Mouse (Mus musculus) embryonic fibroblast, embryonic 13.5 days (primary cell): ENCODE data around the gene Trpc1.

ENCODE experiments used
- CTCF ChIP-seq: IDR thresholded peaks from 2 replicates; pipeline ENCODE4 v1.5.1; 2011; ENCODE audit warnings: mild to moderate bottlenecking, control low read depth, low read length, moderate library complexity, borderline replicate concordance; ENCODE audit not compliant: insufficient read depth
- POLR2A ChIP-seq: IDR thresholded peaks from 2 replicates; pipeline ENCODE4 v1.6.1; 2011; ENCODE audit warnings: low read depth, mild to moderate bottlenecking, control low read depth, low read length, moderate library complexity

DNA sequence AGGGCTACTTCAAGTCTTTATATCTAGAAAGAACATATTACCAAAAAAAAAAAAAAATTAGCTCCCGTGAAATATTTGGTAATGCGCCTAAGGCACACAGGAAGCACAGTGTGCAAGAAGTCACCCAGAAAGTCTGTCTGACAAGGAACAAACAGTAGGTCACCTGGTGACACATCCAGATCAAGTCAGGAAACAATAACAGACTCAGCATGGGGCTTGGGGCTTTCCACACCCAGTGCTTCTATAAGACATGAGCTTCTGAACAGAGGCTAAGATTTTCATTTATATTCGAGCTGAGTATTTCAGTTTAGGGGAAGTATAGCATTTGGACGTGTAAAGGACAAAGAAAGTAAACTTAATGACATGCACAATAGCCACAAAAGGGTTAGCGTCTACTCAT is 45.7 kb upstream of the Trpc1 start:
- TF ChIP-seq POLR2A: no peak
- TF ChIP-seq CTCF: no peak
